Mouse (Mus musculus) kidney, postnatal 4 days (tissue): ENCODE results near the gene Chst10.
A peak's percentile ranks its signal among the peaks of the same experiment; 100 is the strongest.

Source experiments
- DNase-seq, 2 experiments: peaks; one replicate each; pipeline ENCODE4 v3.0.0; 2021; ENCODE audit warnings: mixed read lengths in 2 of 2

Chst10 gene

GRCm38 (mm10) chr1:38864341-38864740, 33.6 kb downstream of the Chst10 start:
- no peak for DNase-seq

DNA sequence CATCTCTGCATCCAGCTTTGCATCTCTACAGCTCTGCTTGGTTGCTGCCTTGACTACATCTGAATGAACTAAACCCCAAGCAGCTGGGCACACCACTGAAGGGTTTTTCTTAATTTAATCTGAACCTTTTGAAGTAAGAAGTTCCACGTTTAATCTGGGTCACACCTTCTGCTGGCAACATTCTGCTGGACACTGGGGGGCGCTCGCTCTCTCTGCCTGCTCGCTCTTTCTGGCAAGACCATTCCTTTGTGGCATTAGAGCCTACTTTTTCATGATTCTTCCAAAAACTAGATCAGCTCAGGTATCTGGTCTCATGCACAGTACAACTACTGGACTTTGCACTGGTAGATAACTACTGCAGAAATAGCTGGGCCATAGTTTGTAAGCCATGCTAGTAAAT, 35.7 kb downstream of the Chst10 start:
- DNase-seq: peak; percentile 28 to 37

DNA sequence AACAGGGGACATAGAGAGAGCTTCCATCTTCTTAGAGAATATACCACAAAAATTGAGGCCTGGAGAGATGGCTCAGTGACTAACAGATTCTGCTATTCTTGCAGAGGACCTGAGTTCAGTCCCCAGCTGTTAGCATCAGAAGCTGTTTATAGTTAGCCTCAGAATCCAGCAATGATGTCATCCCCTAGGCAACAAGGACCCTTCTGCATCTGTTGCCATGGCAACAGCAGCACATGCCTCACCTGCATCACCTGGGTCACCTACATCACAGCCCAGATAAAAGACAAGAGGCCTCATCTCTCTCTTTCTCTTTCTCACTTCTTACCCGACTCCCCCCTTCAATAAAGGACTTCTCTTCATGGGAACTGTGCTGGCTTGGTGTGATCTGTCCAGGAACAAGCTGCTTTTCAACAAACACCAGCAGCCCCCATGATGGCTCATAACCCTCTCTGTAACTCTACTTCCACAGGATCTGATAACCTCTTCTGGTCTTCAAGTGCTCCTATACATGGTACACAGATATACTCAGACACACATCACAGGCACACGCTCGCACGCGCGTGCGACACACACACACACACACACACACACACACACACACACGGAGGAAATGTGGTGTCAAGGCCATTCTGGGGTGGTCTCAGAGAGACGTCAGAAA, 37.0 kb downstream of the Chst10 start:
- DNase-seq: no peak

GRCm38 (mm10) chr1:38860207-38860606, 37.8 kb downstream of the Chst10 start:
- DNase-seq: no peak

- peak; percentile 75 for DNase-seq
These were observed 41.8 kb downstream of the Chst10 start for GRCm38 (mm10) chr1:38856196-38856595.

GRCm38 (mm10) chr1:38852250-38852649, 45.7 kb downstream of the Chst10 start:
- no peak for DNase-seq

DNA sequence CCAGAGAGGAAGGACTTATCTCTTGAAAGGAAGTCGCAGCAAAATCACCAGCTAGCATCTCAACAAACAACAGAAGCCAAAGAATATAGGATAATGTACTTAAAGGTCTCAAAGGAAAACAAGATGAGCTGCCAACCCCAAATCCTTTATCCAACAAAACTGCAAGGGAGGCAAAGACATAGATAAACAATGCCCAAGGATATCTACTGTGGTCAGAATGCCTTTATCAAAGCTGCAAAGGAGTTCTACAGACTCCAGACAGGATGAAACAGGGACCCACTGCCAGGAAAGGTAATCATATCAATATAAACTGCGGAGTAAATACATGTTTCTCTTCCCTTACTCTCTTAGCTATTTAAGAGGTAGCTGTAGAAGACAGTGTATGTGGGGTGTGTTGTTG, 47.3 kb downstream of the Chst10 start:
- DNase-seq: no peak

DNA sequence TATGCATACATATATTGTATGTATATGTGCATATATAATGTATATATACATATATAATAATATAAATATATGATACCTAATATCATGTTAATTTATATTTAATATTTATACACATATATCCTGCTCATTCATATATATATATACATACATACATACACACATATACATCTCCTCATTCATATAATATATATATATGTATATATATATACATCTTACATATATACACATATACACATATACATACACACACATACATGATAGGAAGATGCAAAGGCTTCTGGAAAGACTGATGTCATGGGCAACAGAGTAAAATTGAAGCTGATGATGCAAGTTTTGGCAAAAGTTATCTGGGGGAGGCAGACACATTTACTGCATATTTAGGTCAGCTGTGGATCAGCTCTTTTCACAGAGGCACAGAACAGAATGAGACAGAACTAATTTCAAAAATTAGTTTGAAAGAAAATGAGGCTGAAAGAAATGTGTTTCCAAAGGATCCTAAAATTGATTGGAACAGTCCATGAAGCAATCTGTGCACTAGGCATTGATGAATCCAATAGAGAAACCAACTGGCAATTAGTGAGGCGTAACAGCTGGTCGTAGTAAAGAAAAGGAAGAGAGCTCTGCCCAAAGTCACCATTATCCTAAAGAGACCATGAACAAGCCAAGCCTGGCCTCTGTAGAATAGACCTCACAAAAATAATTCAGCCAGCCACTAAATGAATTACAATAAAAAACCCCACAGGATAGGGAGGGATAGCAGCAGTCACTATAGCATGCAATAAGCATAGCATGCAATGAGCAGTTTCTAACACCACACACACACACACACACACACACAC, 49.3 kb downstream of the Chst10 start:
- no peak for DNase-seq

DNA sequence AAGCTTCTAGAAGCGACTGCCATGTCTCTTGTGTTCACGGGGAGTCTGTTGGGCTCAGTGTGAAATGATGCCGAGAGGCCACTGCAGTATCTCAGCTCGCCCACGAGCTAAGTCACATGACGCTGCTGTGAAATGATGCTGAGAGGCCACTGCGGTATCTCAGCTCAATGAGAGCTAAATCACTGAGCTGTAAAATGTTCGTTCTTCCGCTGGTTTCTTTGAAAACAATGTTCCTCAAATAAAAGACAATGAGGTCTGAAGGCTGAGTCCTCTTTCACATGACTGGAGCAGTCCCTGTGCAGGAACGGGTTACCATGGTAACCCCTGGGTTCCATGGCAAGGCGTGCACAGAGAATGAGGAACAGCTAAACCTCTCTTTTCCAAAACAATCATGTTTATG, 50.0 kb downstream of the Chst10 start:
- no peak for DNase-seq

DNA sequence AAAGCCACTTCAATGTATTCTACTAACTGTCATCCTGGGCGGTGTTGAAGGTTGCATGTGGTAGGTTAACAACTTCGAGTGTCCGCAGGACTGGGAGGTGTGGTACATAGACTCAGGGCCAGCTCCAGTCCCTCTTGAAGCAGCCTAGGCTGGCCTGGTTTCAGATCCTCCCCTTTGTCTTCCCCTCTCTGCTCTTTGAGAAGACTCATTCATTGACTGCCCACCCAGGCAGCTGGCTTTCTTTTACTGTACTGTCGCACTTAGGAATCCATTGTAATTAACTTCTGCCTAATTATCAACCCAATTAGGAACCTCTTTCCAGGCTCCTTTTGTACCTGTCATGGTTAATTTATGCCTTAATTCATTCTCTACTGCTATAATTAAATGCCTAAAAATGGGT, 54.7 kb downstream of the Chst10 start:
- DNase-seq: no peak

GRCm38 (mm10) chr1:38842861-38843260, 55.1 kb downstream of the Chst10 start:
- DNase-seq: no peak

- no peak for DNase-seq
These were observed 58.0 kb downstream of the Chst10 start for GRCm38 (mm10) chr1:38839944-38840343.

- peak; percentile 49 to 55 for DNase-seq
These were observed 61.5 kb downstream of the Chst10 start, which contains the start of gene Lonrf2 for GRCm38 (mm10) chr1:38836477-38836872. Gene Lonrf2 (minus strand): TSS chr1:38836711.

DNA sequence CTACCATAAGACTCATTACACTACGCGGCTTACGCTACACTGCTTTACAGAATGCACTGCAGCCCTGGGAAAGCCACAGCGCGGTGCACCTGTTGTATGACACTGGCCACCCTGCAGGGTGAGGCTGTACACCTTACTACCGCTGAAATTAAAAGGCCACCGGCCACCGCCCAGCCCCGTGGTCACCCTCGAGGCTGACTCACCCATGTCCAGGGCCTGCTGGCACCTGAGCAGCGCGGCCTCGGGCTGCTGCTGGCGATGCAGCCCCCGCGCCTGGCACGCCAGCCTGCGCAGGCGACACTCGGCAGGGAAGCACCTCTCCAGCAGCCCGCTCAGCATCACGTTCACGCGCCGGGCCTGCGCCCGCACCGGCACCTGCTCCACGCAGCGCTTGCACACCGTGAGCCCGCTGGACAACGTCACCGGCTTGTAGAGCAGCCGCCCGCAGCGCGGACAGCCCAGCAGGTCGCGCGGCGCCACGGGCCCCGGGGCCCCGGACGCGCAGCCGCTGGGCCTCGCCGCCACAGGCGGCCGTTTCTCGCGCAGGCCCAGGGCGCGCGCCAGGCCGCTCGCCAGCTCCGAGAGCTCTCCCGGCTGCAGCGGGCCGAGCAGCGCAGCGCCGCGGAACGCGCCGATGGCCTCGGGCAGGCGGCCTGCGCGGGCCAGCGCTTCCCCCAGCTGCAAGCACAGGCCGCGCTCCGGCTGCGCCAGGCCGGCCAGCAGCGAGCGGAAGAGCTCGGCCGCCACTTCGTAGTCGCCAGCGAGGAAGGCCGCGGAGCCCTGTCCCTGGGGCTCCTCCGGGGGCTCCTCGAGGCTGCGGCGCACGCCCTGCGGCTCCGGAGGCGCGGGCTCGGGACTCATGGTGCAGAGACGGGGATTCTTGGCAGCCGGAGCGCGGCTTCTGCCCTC, 62.1 kb downstream of the Chst10 start:
- peak; percentile 54 to 74 for DNase-seq

DNA sequence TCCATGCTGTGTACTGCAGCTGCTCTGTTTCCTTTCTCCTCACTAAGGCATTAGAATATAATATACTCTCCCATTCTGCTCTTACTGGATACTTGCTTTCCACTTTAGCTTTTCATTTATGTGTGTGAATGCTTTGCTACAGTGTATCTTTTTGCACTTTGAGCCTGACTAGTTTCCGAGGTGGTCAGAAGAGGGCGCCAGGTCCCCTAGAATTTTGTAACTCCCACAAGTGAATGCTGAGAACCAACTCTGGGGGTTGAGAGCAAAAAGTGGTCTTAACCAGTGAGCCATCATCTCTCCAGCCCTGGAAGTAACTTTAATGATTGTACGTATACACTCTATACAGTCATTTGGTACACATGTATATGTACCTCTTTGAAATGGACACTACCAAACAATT, 63.1 kb downstream of the Chst10 start:
- peak; percentile 49 for DNase-seq

DNA sequence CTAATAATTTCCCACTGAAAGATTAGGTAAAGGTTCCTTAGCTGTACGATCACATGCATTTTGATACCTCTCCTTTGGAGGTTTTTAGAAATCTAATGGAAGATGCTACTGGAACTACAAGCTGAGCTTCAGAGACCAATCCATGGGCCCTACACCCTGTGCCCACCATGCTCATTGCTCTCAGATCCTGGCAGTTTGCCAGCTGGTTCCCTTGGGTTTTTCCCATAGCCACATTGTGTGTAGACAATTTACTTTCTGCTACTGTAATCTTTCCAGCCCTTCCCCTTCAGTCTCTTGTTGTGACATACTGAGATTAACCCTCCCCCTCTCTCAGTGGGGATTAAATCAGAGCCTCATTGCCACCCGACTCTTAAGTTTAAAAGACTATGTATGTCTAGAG, 73.0 kb downstream of the Chst10 start:
- DNase-seq: no peak

GRCm38 (mm10) chr1:38823851-38824250, 74.1 kb downstream of the Chst10 start:
- no peak for DNase-seq

DNA sequence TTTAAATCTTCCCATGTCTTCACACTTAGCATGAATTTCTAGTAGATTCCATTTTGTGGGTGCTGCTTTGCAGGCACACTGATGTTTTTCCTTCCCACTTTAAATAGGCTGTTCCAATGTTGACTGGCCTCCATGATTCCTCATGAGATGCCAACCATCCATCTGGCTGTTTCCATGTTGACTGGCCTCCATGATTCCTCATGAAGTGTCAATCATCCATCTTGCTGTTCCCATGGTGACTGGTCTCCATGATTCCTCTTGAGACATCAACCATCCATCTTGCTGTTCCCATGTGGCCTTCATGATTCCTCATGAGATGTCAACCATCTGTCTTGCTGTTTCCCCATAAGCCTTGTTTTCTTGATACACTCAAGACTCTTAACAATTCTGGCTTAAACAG, 78.3 kb downstream of the Chst10 start:
- DNase-seq: no peak

- no peak for DNase-seq
These were observed 80.3 kb downstream of the Chst10 start for GRCm38 (mm10) chr1:38817671-38818070.

- no peak for DNase-seq
These were observed 80.7 kb downstream of the Chst10 start for GRCm38 (mm10) chr1:38817268-38817667.

GRCm38 (mm10) chr1:38816306-38816705, 81.7 kb downstream of the Chst10 start:
- no peak for DNase-seq
